Mouse (Mus musculus) heart, embryonic 15.5 days (tissue): ENCODE data around the gene Medag. TPM values are rescaled to one million over a fixed set of nuclear protein-coding genes. Genes with fewer than 3 reads are reported as not detected.

Experiments used
- ATAC-seq: fragments of 200-750 bp; cut with Nextera tagmentation; replicated peaks from 2 replicates; pipeline ENCODE4 v1.8.0; 2017; ENCODE audit warnings: low read depth, moderate TSS enrichment; ENCODE audit not compliant: insufficient number of reproducible peaks, insufficient read depth, low FRiP score
- H3K27ac ChIP-seq: fragments of 300-500 bp; sonication (generic); 2 replicates; pipeline ENCODE4 v1.5.1; 2015; ENCODE audit warnings: mild to moderate bottlenecking, inconsistent platforms
- H3K27me3 ChIP-seq: fragments of 300-500 bp; sonication (generic); 2 replicates; pipeline ENCODE4 v1.6.1; 2015; ENCODE audit warnings: inconsistent platforms
- H3K36me3 ChIP-seq: fragments of 300-500 bp; sonication (generic); 2 replicates; pipeline ENCODE4 v1.6.1; 2015; ENCODE audit warnings: mild to moderate bottlenecking, inconsistent platforms
- H3K4me1 ChIP-seq: fragments of 300-500 bp; sonication (generic); replicated peaks from 2 replicates; pipeline ENCODE4 v1.6.1; 2015; ENCODE audit warnings: inconsistent platforms
- H3K4me2 ChIP-seq: fragments of 300-500 bp; sonication (generic); 2 replicates; pipeline ENCODE4 v1.6.1; 2015; ENCODE audit warnings: inconsistent platforms, mild to moderate bottlenecking, moderate library complexity
- H3K4me3 ChIP-seq: fragments of 300-500 bp; sonication (generic); 2 replicates; pipeline ENCODE4 v1.5.1; 2015; ENCODE audit warnings: mild to moderate bottlenecking, inconsistent platforms
- H3K9ac ChIP-seq: fragments of 300-500 bp; sonication (generic); 2 replicates; pipeline ENCODE4 v1.6.1; 2015; ENCODE audit warnings: mild to moderate bottlenecking, inconsistent platforms
- H3K9me3 ChIP-seq: fragments of 300-500 bp; sonication (generic); replicated peaks from 2 replicates; pipeline ENCODE4 v1.6.1; 2016; ENCODE audit warnings: inconsistent platforms
- WGBS: fragments of 180-500 bp; shearing (Covaris S2); methylation state at CpG from one replicate; pipeline ENCODE4 v1.1.7; 2015; ENCODE audit warnings: mixed read lengths; 5-methylcytosine and 5-hydroxymethylcytosine counted together
- polyA plus RNA-seq: library from polyadenylated mRNA; unstranded; fragments of >200 nt; fragmentation: Nextera tagmentation; extraction: Ambion mirVana; gene quantifications from 2 replicates; pipeline ENCODE4 v1.2.1, GENCODE M21; 2015

The Medag gene
- polyA plus RNA-seq, 1 experiment from 2014 or later = 1.9 TPM

- no peak overlapping the region for H3K4me2 ChIP-seq
- no peak for ATAC-seq
Measured at GRCm38 (mm10) chr5:149434141-149434690, 22.7 kb downstream of the Medag start.

GRCm38 (mm10) chr5:149436541-149436940, 25.0 kb downstream of the Medag start:
- 50% methylated on average over 3 of the region's 3 CpGs for WGBS
- Histone ChIP-seq H3K9me3 (no peaks in the 10 kb centered on the region), H3K27me3 (no peaks in the 10 kb centered on the region), H3K27ac (no peak overlapping the region), H3K4me3 (no peak overlapping the region), H3K9ac (no peak overlapping the region), H3K36me3 (no peaks in the 10 kb centered on the region), H3K4me1 (peaks cover 13% of the 10 kb centered on the region), H3K4me2 (no peak overlapping the region)
- no peak for ATAC-seq

More at GRCm38 (mm10) chr5:149434141-149434690, 22.7 kb downstream of the Medag start:
- Histone ChIP-seq H3K9ac (no peak overlapping the region), H3K9me3 (no peaks in the 10 kb centered on the region), H3K4me1 (no peaks in the 10 kb centered on the region), H3K4me3 (no peak overlapping the region), H3K27me3 (no peaks in the 10 kb centered on the region), H3K27ac (no peak overlapping the region), H3K36me3 (no peaks in the 10 kb centered on the region)
- 20% methylated on average over 9 of the region's 9 CpGs for WGBS

- Histone ChIP-seq H3K9ac (no peak overlapping the region), H3K4me1 (peaks cover 17% of the 10 kb centered on the region), H3K27me3 (no peaks in the 10 kb centered on the region), H3K27ac (no peak overlapping the region), H3K36me3 (no peaks in the 10 kb centered on the region), H3K9me3 (no peaks in the 10 kb centered on the region), H3K4me3 (no peak overlapping the region), H3K4me2 (no peak overlapping the region)
- 70% methylated on average over 6 of the region's 6 CpGs for WGBS
- no peak for ATAC-seq
Measured at GRCm38 (mm10) chr5:149437150-149437549, 25.6 kb downstream of the Medag start.

- H3K4me1 ChIP-seq = peaks cover 24% of the 10 kb centered on the region
- no peaks in the 10 kb centered on the region for H3K9me3 ChIP-seq
- WGBS = under 1% methylated on average over 25 of the region's 25 CpGs
- H3K4me2 ChIP-seq = peak within 1 kb of the TSS; percentile 79
- H3K27ac ChIP-seq = peak within 1 kb of the TSS; percentile 61
- H3K4me3 ChIP-seq = peak within 1 kb of the TSS; percentile 48
- peak; percentile 83 for ATAC-seq
- peak within 1 kb of the TSS; percentile 40 for H3K9ac ChIP-seq
- no peaks in the 10 kb centered on the region for H3K36me3 ChIP-seq
- no peaks in the 10 kb centered on the region for H3K27me3 ChIP-seq
Measured at GRCm38 (mm10) chr5:149439531-149440179, 28.1 kb downstream of the Medag start, which contains the start of gene Tex26. Gene Tex26 (plus strand): TSS chr5:149439660.

GRCm38 (mm10) chr5:149440180-149440573, 28.6 kb downstream of the Medag start:
- H3K36me3 ChIP-seq = no peaks in the 10 kb centered on the region
- H3K9me3 ChIP-seq = no peaks in the 10 kb centered on the region

GRCm38 (mm10) chr5:149441646-149442276, 30.2 kb downstream of the Medag start:
- Histone ChIP-seq H3K4me1 (peaks cover 24% of the 10 kb centered on the region), H3K27me3 (no peaks in the 10 kb centered on the region), H3K4me2 (no peak overlapping the region), H3K27ac (no peak overlapping the region), H3K9me3 (no peaks in the 10 kb centered on the region), H3K4me3 (no peak overlapping the region), H3K9ac (no peak overlapping the region), H3K36me3 (no peaks in the 10 kb centered on the region)
- 62% methylated on average over 14 of the region's 14 CpGs for WGBS
- no peak for ATAC-seq

More at GRCm38 (mm10) chr5:149440180-149440573, 28.6 kb downstream of the Medag start:
- peak overlapping the region; percentile 79 for H3K4me2 ChIP-seq
- H3K9ac ChIP-seq = peak overlapping the region; percentile 40; the same call in 1 of the 2 replicates
- H3K4me3 ChIP-seq = peak overlapping the region; percentile 48
- peak; percentile 59; the same call in 1 of the 2 replicates for ATAC-seq
- no peaks in the 10 kb centered on the region for H3K27me3 ChIP-seq
- 1% methylated on average over 18 of the region's 18 CpGs for WGBS
- H3K4me1 ChIP-seq = peaks cover 24% of the 10 kb centered on the region
- peak overlapping the region; percentile 61 for H3K27ac ChIP-seq

GRCm38 (mm10) chr5:149442277-149442660, 30.7 kb downstream of the Medag start:
- Histone ChIP-seq H3K27me3 (no peaks in the 10 kb centered on the region), H3K4me2 (no peak overlapping the region), H3K9ac (no peak overlapping the region), H3K9me3 (no peaks in the 10 kb centered on the region), H3K4me1 (peaks cover 24% of the 10 kb centered on the region), H3K36me3 (no peaks in the 10 kb centered on the region), H3K4me3 (no peak overlapping the region), H3K27ac (no peak overlapping the region)
- WGBS = 46% methylated on average over 15 of the region's 15 CpGs
- ATAC-seq = no peak

GRCm38 (mm10) chr5:149444451-149444850, 32.9 kb downstream of the Medag start:
- no peak for ATAC-seq
- Histone ChIP-seq H3K36me3 (no peaks in the 10 kb centered on the region), H3K4me2 (no peak overlapping the region), H3K9ac (no peak overlapping the region), H3K4me3 (no peak overlapping the region), H3K27ac (no peak overlapping the region), H3K27me3 (no peaks in the 10 kb centered on the region), H3K9me3 (peaks cover 3% of the 10 kb centered on the region; the same call in 1 of the 2 replicates), H3K4me1 (peaks cover 24% of the 10 kb centered on the region)
- 58% methylated on average over 4 of the region's 4 CpGs for WGBS

- H3K9ac ChIP-seq = no peak overlapping the region
- H3K4me2 ChIP-seq = no peak overlapping the region
- H3K36me3 ChIP-seq = no peaks in the 10 kb centered on the region
- no peak for ATAC-seq
- H3K4me3 ChIP-seq = no peak overlapping the region
- WGBS = 81% methylated on average over 7 of the region's 7 CpGs
- peaks cover 3% of the 10 kb centered on the region; the same call in 1 of the 2 replicates for H3K9me3 ChIP-seq
- peaks cover 11% of the 10 kb centered on the region for H3K4me1 ChIP-seq
- H3K27ac ChIP-seq = no peak overlapping the region
- no peaks in the 10 kb centered on the region for H3K27me3 ChIP-seq
Measured at GRCm38 (mm10) chr5:149446495-149446894, 34.9 kb downstream of the Medag start.

GRCm38 (mm10) chr5:149447733-149448132, 36.2 kb downstream of the Medag start:
- H3K27ac ChIP-seq = no peak overlapping the region
- no peak for ATAC-seq
- no peaks in the 10 kb centered on the region for H3K36me3 ChIP-seq
- 78% methylated on average over 5 of the region's 5 CpGs for WGBS
- peaks cover 3% of the 10 kb centered on the region; the same call in 1 of the 2 replicates for H3K9me3 ChIP-seq
- no peak overlapping the region for H3K9ac ChIP-seq
- no peaks in the 10 kb centered on the region for H3K27me3 ChIP-seq
- no peak overlapping the region for H3K4me3 ChIP-seq
- no peak overlapping the region for H3K4me2 ChIP-seq
- H3K4me1 ChIP-seq = 0 out of 2 replicates have a peak, but pooled peaks cover 3% of the 10 kb centered on the region

- Histone ChIP-seq H3K9me3 (peaks cover 3% of the 10 kb centered on the region; the same call in 1 of the 2 replicates), H3K36me3 (no peaks in the 10 kb centered on the region), H3K27me3 (no peaks in the 10 kb centered on the region), H3K4me1 (0 out of 2 replicates have a peak, but pooled peaks cover 2% of the 10 kb centered on the region), H3K27ac (no peak overlapping the region), H3K4me2 (no peak overlapping the region), H3K4me3 (no peak overlapping the region), H3K9ac (no peak overlapping the region)
- WGBS = 88% methylated on average over 7 of the region's 7 CpGs
- ATAC-seq = no peak
Measured at GRCm38 (mm10) chr5:149449406-149449805, 37.9 kb downstream of the Medag start.
